Mouse (Mus musculus) adrenal gland, adult 2 months (tissue): ENCODE measurements at regions not wholly inside any gene's neighbourhood (a gene's known extent, or its start where the extent isn't known, plus 50 kb on each side); places are given as distances from the start of the nearest gene placed in this dataset.

Experiments used
- DNase-seq: peaks from one replicate; pipeline ENCODE4 v3.0.0; 2021

DNA sequence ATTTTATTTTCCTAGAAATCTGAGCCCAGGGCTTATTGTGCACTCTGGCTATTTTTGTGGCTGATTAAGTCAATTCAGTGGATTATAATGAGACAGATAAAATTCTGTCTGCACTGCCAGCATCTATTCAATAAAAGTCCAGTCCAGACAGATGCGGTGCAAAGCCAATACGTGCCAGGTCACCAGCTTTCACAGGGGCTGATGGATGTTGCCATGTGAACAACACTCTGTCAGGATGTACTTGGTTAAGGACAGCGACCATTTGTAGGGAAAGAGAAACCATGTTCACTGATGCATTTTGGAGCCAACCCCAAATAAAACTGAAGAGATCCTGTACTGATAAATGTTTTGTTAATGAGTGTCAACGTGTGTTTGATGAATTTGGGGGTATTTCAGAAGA lies 285.0 kb upstream of the Gnpda2 start:
- DNase-seq = no peak

DNA sequence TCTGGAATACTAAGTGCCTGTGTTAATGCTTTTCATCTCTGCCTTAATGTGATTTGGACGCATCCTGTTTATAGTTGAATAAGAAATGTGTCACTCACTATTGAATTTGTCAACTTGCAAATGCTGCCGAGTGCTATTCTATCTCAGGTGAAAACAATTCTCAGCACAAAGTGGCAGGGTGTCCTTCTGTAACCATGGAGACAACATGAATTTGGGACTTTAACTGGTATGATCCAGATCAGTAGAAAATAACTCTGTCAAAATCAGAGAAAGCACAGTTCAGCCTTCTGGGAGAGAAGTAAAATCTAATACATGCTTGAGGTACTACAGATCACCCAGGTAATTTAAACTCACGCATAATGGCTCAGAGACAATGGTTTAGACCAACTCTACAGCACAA lies 270.9 kb upstream of the Gnpda2 start:
- no peak for DNase-seq

DNA sequence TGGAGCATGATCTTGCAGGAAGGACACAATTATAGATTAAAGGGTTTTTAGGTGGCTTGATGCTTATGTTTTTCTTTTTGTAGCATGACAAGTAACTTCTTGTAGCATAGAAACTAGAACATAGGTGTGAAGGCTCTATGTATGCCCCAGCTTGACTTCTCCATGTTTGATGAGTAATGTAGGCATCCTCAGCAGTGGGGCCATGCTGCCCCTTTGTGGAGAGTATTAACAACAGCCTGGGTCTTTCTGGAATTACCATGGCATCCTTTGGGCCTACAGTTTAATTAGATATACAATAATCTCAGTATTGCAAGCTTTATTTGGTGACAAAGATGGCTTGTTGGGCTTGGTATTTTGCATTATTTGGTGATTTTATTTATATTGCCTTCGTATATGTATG lies 252.7 kb upstream of the Gnpda2 start:
- no peak for DNase-seq

DNA sequence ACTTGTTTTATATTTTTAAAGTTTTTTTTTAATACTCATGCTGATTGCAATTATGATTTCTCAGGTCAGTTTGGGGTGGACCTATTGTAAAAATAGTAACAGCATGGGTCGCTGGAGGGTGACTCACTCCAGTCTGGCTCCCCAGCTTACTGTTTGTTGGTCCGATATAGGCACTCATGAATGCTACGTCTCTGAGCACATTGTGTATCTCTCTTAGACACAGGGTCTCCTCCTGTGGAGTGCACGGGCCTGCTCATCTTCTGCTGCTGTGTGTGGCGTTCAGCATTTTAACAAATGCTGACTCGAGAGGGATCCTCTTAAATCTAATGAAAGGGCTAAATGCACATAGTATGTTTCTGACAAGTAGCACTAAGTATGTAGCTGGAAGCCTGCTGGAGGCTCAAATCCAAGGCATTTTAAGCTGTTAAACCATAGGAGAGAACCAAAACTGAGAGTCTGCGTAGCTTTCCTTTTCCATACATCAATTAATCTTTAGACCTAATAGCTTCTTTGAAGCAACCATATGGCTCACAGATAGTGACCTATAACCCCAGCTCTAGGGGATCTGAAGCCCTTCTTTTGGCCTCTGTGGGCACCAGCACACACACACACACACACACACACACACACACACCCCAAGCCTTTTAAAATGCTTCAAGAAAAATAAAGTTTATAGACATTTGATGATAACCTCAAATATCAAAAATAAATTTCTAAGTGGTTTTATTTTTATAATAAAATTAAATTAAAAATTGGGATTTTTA lies 246.0 kb upstream of the Gnpda2 start:
- no peak for DNase-seq

DNA sequence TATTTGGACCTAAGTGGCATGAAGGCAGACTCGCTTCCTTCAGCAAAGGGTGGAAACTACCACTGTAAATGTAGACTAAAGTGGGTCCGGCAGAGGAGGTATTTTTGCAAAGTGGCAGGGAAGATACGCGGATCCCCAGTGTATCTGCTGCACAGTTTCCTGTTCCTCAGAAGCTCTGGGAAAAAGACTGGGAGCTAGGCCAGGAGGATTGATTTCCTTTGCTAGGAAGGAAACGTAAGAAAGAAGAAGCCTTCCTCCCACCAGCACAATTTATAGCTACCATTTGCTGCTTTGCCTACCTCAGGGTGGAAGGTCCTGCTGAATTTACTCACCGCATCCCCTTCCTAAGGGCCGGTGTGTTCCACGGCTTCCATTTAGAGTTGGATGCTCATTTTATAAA lies 244.2 kb upstream of the Gnpda2 start:
- no peak for DNase-seq

DNA sequence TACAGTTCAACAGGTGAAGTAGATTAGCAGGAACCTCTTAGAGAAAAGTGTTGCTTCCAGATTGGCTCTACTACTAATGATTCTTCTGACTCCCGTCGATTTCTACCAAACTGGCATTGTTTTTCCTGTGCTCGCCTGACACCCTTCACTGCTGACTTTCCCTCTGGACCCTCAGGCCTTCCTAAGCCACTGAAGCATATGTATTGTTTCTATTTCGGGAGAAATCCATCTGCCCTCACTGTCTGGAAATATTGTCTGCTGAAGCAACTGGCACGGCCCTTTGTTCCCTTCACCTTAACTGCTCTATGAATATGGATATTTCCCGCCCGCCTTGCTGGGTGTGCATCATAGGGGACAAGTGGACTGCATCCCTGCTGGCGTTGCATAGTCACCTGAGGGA lies 243.0 kb upstream of the Gnpda2 start:
- DNase-seq = no peak

DNA sequence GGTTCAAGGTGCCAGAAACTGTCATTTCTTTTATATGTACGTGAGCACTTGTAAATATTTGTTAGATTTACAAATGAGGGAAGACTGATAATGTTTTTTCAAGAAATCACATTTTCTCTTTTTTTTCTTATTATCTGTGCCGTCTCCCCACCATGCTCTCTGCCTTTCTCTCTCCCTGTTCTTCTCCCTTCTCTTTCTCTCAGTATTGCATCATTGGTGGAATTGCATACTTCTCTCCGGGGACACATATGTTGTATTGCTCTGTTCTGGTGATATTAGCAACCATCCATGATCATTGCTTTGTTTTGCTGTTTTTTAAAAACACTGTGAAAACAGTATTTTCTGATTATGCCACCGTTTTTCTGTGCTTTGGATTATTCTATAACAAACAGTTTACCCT lies 225.6 kb upstream of the Gnpda2 start:
- no peak for DNase-seq

DNA sequence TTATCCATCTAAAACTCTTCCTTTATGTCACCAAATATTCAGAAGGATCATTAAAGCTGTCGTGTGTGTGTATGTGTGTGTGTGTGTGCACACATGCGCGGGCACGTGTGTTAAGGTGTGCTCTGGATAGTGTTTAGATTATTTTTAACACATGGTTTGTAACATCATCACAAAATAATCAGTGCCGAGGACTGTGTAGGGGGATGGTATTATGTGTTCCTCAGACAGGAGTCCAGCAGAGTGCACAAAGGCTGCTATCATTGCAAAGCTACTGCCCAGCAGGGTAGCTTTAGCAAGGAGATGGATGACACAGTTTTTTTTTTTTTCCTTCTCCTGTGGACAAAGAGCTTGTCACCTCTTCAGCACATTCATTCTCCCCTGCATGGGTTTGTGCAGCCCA lies 224.9 kb upstream of the Gnpda2 start:
- no peak for DNase-seq

DNA sequence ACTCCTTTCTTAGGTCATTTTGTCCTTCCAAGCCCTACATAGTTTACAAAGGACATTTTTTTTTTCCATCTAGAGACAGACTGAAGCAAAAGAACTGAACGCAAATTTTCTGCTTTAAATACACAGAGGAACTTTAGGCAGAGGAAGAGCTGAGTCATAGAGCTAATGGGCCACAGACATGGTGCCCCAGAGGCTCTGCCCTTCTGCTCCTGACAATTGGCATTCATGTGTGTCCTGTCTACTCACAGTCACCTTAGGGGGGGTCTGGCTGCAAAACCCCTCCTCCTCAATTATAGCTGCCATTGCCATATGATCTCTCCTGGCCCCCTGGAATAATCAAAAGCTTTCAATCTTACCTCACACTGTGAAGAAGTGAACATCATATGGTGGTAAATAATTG lies 223.2 kb upstream of the Gnpda2 start:
- DNase-seq = no peak

DNA sequence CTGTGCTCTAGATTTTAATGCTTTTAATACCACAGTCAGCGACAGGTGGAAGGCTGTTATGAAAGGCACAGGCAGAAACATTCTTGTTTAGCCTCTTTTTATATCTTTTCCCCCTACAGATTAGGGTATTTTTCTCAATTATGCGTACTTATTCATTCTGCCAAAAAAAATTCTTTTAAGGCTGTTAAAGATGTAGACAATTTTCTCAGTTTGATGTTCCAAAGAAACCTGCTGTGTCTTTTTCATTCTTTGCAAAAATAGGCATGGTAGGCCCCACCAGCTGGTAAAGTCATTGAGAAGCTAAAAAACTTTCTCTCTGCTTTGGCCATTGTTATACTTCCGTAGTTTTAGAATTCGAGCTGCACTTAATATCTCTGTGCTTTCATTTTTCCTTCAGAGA lies 210.5 kb upstream of the Gnpda2 start:
- no peak for DNase-seq

DNA sequence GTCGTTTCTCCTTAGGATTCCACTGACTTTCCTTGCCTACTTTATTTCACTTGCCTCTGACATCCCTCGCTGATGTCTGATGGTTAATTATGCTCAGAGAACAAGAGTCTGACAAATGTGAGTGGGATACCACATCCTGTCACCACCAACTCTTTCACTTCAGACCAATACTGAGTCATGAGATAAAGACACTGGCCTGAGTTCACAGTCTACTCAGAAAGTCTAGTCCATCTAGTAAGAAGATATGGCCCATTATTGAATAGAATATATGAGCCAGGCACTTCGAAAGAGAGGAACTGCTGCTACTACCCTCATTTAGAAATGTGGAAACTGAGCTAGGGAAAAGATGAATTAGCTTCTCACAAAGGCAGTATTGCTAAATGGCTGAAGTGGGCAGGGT lies 210.0 kb upstream of the Gnpda2 start:
- DNase-seq = no peak

DNA sequence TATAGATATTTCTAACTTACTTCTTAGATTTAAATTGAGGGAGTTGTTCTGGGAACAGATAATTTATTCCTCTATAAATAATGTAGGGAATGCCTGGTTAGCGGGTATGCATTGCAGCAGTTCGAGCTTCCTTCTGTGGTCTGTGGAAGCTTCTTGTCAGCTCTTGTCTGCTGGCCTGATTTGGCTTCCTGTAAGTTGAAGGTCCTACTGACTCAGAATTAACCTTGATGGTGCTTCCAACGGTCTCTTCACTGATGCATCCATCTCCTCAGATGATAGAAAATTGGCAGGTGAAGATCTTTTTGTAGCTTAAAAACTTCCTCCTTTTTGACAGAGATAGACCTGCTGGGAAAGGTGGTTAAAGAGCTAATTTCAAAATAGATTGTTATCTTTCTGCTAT lies 203.2 kb upstream of the Gnpda2 start:
- DNase-seq = peak; percentile 48

DNA sequence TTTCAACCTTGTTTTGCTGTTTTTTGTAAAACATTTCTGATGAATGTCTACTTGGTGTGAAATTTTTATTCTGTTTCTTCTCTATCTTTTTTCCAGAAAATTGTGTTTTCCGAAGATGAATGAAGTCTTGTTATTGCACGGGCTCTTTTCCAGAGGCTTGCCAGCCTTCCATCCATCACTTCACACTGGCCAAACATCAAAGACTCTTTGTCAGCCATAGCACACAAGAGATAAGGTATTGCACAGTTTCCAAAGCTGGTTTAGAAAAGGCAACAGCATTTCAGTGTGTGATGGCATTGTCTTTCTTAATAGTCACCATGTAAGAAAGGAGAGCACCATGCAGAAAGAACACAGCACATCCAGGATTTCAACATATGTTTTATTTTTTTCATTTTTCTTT lies 202.5 kb upstream of the Gnpda2 start:
- peak; percentile 67 for DNase-seq

DNA sequence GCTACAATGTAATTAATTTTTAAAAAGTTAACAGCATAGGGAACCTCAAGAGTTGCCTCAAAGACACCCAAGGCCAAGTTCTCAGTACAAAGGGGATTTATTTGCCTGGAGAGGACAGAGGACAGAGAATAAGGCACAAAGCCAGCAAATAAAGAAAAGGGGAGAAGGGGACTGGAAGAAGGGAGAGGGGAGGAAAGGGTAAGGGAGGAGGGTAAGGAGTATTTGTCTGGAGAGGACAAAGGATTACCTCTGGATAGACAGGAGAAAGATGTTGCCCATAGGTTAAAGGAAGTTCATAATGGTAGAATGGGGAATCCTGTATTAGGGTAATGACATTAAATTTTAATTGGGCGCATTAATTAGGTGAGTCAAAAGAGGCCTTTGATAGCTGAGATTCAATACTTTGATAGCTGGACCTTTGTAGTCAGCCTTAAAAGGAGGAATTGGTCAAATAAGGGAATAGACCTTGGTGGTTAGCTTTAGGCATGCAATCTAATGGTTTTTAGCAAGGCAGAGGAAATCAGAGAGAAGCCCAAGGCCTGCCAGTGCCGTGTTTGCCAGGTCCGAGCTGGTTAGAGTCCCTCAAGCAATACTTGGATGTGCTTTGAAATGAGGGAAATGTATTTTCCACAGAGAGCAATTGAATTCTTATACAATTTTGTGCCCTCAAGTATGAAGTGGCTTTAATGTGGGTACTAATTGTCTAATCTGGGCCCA lies 164.8 kb upstream of the Gnpda2 start:
- peak; percentile 38 for DNase-seq

DNA sequence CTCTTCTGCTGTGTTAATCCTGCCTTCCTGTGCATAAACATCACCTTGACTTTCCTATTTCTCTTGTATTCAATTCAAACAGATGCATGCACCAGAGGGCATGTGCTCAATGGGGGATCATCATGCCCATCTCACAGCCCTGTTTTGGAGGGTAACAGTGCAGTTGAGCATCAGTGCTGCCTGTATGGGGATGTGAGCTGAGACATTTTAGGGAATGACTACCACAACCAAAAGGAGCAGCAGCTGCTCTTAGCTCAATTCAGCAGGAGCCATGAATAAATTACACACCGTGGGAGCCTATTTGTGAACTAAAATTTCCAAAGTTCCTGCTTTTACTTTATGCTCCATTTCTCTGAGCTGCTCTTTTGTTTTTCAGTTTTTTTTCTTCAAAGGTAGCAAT lies 164.2 kb upstream of the Gnpda2 start:
- DNase-seq = no peak

DNA sequence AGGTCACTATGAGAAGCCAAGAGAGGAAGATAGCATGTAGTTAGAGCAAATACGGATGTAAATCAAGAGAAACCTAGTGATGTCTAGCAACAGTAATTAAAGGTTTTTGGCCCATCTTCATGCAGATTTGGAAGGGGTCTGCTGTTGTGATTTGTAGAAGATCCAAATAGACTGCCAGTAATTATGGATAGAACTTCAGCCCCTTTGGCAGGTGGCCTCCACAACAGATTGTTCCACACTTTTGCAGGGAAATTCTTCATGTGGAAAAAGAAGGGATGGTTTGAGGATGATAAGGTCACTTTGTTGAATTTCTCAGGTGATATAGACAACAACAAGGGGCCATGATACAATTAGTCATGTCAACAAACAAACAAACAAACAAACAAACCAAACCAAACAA lies 148.4 kb upstream of the Gnpda2 start:
- DNase-seq = no peak

DNA sequence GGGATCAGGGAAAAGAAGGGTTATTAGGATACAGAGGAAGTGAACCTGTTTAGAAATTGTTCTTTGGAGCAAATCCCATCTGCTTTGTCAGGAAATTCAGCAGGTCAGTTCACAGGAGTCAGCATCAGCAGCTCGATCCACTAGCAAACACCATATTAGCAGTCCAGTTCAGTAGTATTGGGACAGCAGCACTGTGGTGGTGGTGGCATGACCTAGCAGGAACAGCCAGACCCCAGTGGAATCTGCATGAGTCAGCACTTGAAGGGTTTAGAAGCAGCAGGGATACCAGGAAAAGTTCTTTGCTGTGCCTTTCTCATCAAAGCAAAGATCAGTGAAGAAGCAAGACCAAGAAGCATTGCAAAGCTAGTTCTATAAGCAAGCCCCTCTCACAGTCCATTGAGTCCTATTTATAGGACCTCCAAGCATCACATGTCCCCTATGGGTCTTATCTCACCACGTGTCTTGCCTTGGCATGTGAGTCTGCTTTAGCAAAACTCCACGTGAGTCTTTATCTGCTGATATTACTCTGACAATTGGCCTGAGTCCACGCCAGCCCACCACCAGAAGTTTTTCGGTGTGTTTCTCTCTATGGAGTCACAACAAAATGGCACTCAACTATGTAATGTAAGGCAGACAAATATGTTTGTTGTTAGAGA lies 129.3 kb upstream of the Gnpda2 start:
- no peak for DNase-seq

DNA sequence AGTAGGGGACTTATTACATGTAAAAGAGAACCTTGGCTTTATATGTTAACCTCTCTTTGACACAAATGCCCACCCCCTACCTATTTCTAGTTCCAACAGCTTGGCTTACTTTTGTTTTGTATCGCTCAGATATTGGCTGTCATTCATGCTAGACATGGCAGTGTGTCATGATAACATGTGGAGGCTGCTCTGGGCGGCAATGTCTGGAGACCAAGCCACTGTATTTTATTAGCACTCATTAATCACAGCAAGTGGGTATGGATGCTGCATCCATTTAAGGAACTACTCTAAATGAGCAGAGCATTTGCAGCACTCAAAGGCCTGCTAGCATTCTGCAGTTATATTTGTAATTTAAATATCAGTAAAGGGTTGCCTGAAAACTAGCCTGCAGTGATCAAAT lies 123.9 kb upstream of the Gnpda2 start:
- DNase-seq = no peak

DNA sequence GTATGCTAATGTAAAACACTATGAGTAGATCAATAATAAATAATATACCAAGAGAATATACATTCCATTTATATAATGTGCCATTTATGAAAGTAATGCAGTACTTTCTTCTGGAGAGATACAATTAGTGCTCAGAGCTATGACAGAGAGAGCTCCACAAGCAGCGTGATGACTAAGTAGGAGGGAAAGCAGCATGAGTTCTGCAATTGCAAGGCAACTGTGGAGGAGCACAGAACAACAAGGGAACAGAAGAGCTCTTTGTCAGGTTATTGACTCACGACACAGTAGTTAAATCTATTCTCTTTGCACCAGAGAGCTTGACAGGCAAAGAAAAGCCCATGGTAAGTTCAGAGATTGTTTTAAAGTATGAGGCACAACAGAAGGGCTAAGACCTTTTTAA lies 115.0 kb upstream of the Gnpda2 start:
- DNase-seq = no peak

DNA sequence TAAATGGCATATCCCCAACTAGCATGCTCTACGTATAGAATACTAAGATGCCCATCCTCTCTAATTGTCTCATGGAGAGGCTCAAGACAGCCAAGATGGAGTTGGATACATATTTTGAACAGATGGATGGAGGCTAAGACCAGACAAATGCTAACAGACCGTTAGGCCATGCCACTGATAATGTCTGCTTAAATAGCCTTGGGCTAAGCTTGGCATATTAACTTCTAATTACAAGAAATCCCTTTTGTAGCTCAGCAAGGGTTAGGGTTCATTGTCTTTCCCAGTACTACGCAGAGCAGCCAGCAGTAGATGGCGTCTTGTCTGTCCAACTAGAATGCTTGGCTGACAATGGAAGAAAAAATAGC lies 113.0 kb upstream of the Gnpda2 start:
- DNase-seq = no peak

DNA sequence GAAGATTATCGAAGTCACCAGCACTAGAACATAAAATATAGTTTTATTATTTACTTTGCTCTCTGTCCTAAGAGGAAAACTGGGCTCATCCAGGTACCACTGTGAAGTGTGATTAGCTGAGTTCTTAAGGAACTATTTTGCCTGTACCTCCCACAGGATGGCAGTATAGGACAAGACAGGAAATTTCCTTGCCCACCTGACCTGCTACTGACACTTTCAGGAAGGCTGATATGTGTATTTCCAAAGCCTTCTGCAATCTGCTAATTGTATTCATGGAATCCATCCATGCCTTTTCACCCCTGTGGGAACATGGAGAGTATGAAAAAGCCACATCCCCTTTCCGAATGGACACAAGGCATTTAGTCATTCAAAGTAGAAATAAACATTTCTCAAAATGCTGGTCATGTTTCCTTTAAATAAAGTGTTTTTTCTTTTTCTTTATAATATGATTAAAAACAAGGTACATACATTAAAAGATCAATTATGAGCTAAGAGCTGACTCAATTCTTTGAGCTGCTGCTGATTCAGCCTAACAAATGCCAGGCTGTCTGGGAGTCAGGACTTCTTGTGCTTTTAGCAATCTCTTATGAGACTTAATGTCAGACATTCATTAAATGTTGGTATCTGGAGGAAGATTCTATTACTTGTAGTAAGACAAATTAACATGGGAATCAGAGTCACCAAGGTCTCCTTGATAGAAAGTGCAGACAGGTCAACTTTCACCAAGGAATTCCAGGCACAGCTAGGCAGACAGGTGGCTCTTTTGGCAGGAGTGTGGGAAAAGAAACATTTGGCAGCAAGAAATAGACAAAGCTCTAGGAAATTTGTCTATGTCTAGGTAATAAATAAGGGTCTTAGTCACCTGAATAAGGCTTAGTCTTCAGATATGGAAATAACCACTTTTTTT lies 112.4 kb upstream of the Gnpda2 start:
- peak; percentile 20 for DNase-seq

DNA sequence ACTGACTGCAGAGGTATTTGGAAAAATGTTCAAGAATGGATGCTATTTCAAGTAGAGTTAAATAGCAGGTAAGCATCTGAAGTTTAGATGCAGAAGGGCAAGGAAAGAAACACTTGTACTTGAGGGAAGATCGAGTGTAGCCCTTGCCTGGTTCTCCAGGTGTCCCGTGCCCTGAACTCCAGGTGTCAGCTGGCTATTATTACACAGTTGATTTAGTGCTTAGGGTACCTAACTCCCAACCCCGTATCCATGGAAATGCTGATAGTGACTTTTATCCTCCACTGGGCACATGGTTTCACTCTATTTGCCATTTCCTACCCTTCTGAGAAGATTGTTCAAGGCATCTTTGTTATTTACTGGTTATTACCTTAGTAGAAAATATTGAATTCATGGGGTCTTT lies 86.6 kb upstream of the Gnpda2 start:
- no peak for DNase-seq

DNA sequence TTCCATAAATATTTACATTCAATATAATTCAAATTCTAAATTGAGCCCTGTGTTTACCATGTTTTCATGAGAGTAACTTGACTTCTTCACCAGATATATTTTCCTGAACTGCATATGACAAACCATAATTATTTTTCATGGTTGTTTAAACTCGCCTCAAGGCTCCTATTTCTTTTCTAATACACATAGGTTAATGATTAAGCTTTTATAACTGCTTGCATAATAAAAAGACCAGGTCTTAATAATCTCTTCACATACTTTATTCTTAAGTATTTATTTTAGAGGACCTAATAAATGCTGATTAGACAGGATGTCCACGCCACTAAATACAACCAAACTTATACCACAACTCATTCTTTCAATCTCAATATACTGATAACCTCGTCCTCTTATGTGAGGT lies 86.1 kb upstream of the Gnpda2 start:
- no peak for DNase-seq
